Mouse (Mus musculus) kidney, embryonic 16.5 days (tissue): ENCODE data around the gene Krt19. TPM values are rescaled to one million over a fixed set of nuclear protein-coding genes. Genes with fewer than 3 reads are reported as not detected.
A peak's percentile ranks its signal among the peaks of the same experiment; 100 is the strongest.

Source experiments
- ATAC-seq: fragments of 200-750 bp; cut with Nextera tagmentation; 2 replicates; pipeline ENCODE4 v1.8.0; 2017; ENCODE audit warnings: moderate TSS enrichment; ENCODE audit not compliant: low FRiP score, low TSS enrichment
- H3K27ac ChIP-seq: fragments of 300-500 bp; sonication (generic); 2 replicates; pipeline ENCODE4 v1.5.1; 2014; ENCODE audit warnings: low read length
- H3K27me3 ChIP-seq: fragments of 300-500 bp; sonication (generic); 2 replicates; pipeline ENCODE4 v1.6.1; 2014; ENCODE audit warnings: low read length, control low read depth, mixed read lengths; ENCODE audit not compliant: insufficient read depth
- H3K36me3 ChIP-seq: fragments of 300-500 bp; sonication (generic); 2 replicates; pipeline ENCODE4 v1.6.1; 2014; ENCODE audit warnings: low read length, control low read depth, mixed read lengths; ENCODE audit not compliant: insufficient read depth
- H3K4me1 ChIP-seq: fragments of 300-500 bp; sonication (generic); 2 replicates; pipeline ENCODE4 v1.6.1; 2014; ENCODE audit warnings: low read length, control low read depth, mixed read lengths; ENCODE audit not compliant: insufficient read depth
- H3K4me2 ChIP-seq: fragments of 300-500 bp; sonication (generic); replicated peaks from 2 replicates; pipeline ENCODE4 v1.6.1; 2014; ENCODE audit warnings: low read depth, low read length
- H3K4me3 ChIP-seq: fragments of 300-500 bp; sonication (generic); 2 replicates; pipeline ENCODE4 v1.5.1; 2014; ENCODE audit warnings: mild to moderate bottlenecking, low read length
- H3K9ac ChIP-seq: fragments of 300-500 bp; sonication (generic); replicated peaks from 2 replicates; pipeline ENCODE4 v1.6.1; 2014; ENCODE audit warnings: low read length
- H3K9me3 ChIP-seq: fragments of 300-500 bp; sonication (generic); 2 replicates; pipeline ENCODE4 v1.6.1; 2016; ENCODE audit warnings: low read length, control low read depth
- WGBS: fragments of 180-500 bp; shearing (Covaris S2); extraction: QIAGEN DNeasy Blood & Tissue Kit; methylation state at CpG from one replicate; pipeline ENCODE4 v1.1.7; 2014; 5-methylcytosine and 5-hydroxymethylcytosine counted together
- polyA plus RNA-seq: library from polyadenylated mRNA; unstranded; fragments of >200 nt; fragmentation: Nextera tagmentation; extraction: Ambion mirVana; gene quantifications from 2 replicates; pipeline ENCODE4 v1.2.1, GENCODE M21; 2015

Gene Krt19
- polyA plus RNA-seq, 1 experiment from 2014 or later = 105 TPM

DNA sequence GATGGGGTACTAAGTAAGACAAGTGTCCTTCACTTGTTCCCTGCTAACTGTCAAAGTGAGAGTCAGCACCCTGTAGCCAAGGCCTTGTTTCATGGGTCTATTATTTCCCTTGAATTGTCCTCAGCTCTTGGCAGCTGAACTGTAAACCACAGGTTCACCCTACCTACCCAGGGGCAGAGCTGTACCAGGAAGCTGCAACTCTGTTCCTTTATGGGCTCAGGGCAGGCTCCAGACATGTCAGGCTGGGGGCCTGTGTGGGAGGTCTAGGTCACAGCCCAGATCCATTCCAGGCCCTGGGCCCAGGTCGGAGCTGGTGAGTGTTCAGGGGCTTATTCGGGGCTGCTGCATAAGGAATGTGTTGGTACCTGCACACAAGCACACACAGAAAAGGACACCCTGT, 9.1 kb downstream of the Krt19 start:
- H3K4me2 ChIP-seq = no peak overlapping the region
- peaks cover 37% of the 10 kb centered on the region for H3K4me1 ChIP-seq
- H3K27me3 ChIP-seq = peaks cover 3% of the 10 kb centered on the region; the same call in 1 of the 2 replicates
- H3K9ac ChIP-seq = no peak overlapping the region
- no peak overlapping the region for H3K4me3 ChIP-seq
- H3K27ac ChIP-seq = no peak overlapping the region
- no peak for ATAC-seq
- H3K36me3 ChIP-seq = no peaks in the 10 kb centered on the region
- H3K9me3 ChIP-seq = no peaks in the 10 kb centered on the region
- WGBS = 33% methylated on average over 2 of the region's 2 CpGs

DNA sequence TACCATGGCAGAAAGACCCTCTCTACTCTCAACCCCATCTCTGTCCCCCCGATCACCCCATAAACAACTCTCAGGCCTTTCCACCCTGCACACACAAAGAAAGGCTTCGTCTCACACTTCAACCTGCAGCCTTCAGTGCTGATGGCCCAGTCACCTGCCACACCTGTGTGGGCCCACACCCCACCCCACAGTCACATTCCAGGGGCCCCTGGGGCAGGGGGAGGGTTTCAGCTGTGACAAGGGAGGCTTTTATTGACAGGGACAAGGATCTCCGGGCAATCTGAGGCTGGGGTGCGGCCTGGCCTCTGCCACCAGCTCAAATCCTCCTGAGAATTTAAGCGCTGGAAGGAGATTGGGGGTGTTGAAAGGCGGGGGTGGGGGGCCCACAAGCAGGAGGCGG, 9.7 kb downstream of the Krt19 start:
- Histone ChIP-seq H3K9me3 (no peaks in the 10 kb centered on the region), H3K4me1 (peaks cover 37% of the 10 kb centered on the region), H3K9ac (no peak overlapping the region), H3K27me3 (no peaks in the 10 kb centered on the region; the same call in 1 of the 2 replicates), H3K36me3 (no peaks in the 10 kb centered on the region), H3K27ac (no peak overlapping the region), H3K4me3 (no peak overlapping the region), H3K4me2 (no peak overlapping the region)
- 59% methylated on average over 7 of the region's 7 CpGs for WGBS
- ATAC-seq = no peak

DNA sequence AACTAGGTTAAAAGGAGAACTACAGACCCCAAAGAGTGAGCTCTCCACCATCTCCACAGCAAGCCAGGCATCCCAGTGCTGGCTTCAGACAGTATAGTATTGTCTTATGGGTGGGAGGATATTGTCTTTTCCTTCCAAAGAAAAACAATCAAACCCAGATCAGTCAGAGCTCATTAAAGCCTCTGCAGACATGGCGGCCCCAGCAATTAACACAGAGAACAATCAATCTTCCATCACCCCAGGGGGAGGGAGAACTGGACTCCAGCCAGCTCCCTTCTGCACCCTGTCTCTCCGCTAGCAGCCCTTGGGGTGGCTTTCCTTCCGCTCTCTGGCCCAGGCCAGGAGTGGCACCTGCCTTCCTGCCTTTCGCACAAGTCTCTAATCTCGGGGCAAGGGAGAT, 10.8 kb downstream of the Krt19 start:
- Histone ChIP-seq H3K4me3 (no peak overlapping the region), H3K27me3 (no peaks in the 10 kb centered on the region; the same call in 1 of the 2 replicates), H3K36me3 (no peaks in the 10 kb centered on the region), H3K4me1 (peaks cover 37% of the 10 kb centered on the region), H3K4me2 (no peak overlapping the region), H3K9ac (no peak overlapping the region), H3K9me3 (no peaks in the 10 kb centered on the region), H3K27ac (no peak overlapping the region; the same call in 1 of the 2 replicates)
- peak; percentile 58 for ATAC-seq
- 11% methylated on average over 5 of the region's 5 CpGs for WGBS

DNA sequence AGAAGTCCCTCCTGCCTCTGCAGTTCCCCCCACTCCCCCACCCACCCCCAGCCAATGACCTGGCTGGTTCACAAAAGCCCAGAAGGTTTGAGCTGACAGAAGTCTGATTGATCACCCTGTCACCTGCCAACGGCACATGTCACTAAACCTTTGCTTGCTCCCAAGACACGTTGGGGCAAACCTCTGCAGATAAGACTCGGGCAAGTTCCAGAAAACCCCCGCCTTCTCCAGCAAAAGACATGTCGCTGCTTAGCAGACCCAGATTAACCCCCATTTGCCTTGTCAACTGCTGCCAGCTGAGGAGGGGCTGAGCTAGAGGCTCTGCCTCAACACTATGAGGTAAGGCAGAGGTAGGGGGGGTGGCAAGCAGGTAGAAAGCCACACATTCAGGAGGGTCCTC, 11.9 kb downstream of the Krt19 start:
- ATAC-seq = peak; percentile 14; the same call in 1 of the 2 replicates
- Histone ChIP-seq H3K27me3 (no peaks in the 10 kb centered on the region; the same call in 1 of the 2 replicates), H3K9me3 (no peaks in the 10 kb centered on the region), H3K27ac (0 out of 2 replicates have a peak overlapping the region, but pooled peaks have one; percentile 8), H3K4me2 (no peak overlapping the region), H3K4me3 (no peak overlapping the region), H3K4me1 (peaks cover 37% of the 10 kb centered on the region), H3K9ac (no peak overlapping the region), H3K36me3 (no peaks in the 10 kb centered on the region)
- WGBS = 20% methylated on average over 5 of the region's 5 CpGs

DNA sequence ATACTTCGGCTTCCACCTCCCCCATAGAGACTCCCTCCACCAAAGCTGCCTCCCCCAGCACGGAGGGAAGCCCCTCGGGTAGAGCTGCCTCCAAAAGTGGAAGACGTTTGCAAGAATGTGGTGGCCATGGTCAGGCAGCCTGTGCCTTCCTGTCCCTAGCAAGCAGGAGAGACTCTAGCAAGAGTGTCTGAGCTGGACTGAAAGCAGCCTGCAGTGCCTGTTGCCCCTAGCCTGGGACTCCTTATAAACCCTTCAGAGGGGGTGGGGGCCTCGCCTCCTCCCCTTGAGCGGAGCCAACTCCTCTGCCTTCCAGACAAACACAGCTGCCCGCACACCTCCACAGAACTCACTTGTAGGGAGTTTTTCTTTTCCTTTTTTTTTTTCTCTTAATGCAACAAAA, 12.7 kb downstream of the Krt19 start, which contains the start of gene Krt15:
TSS of gene Krt15 (minus strand) at position 198 of the 400 bp plus-strand sequence.
- 39% methylated on average over 7 of the region's 7 CpGs for WGBS

DNA sequence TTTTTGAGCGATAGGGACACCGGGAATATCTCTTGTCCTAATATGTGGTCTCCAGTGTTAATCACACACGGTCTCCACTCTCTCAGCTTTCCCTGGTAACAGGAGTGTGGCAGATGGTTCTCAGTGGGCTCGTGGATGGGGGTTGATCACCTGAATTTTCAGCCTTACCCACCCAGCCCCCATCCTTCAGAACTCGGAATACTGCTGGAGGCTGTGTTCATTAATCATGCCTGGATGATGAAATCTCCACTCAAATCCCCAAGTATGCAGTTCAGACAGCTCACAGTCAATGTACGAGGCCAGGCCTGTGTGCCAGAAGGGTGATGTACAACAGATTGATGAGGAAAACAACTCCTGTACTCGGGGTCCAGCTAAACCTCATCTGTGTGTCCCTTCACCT, 23.6 kb downstream of the Krt19 start:
- Histone ChIP-seq H3K4me3 (no peak overlapping the region), H3K9ac (no peak overlapping the region), H3K27me3 (no peaks in the 10 kb centered on the region), H3K4me2 (no peak overlapping the region), H3K4me1 (no peaks in the 10 kb centered on the region), H3K9me3 (no peaks in the 10 kb centered on the region), H3K36me3 (no peaks in the 10 kb centered on the region), H3K27ac (no peak overlapping the region)
- ATAC-seq = no peak
- 73% methylated on average over 7 of the region's 7 CpGs for WGBS

More for the DNA sequence above, 12.7 kb downstream of the Krt19 start, which contains the start of gene Krt15:
- Histone ChIP-seq H3K27ac (0 out of 2 replicates have a peak within 1 kb of the TSS, but pooled peaks have one; percentile 8), H3K36me3 (no peaks in the 10 kb centered on the region), H3K4me1 (peaks cover 33% of the 10 kb centered on the region), H3K4me2 (no peak within 1 kb of the TSS), H3K27me3 (no peaks in the 10 kb centered on the region), H3K9ac (no peak within 1 kb of the TSS), H3K4me3 (no peak within 1 kb of the TSS), H3K9me3 (no peaks in the 10 kb centered on the region)
- ATAC-seq = no peak

DNA sequence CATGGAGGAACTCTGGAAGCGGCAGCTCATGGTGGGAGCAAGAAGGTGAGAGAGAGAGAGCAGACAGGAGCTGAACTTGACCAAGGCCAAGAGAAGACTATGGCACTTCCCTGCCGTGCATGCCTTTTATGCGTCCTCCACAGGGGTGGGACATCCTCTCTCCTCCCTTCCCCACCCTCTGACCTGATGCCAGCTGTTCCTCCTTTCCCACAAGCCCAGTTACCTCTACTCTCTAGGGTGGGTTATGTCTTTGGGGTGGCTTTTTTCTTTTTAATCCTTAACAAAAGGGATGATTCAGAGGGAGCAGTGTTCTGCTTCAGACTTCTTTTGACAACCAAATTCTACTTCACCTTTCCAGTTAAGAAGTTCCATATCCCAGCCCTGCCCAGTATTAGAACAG, 27.0 kb downstream of the Krt19 start, which contains the start of gene Krt13:
TSS of gene Krt13 (minus strand) at position 101 of the 400 bp plus-strand sequence.
- Histone ChIP-seq H3K4me2 (no peak within 1 kb of the TSS), H3K4me1 (no peaks in the 10 kb centered on the region), H3K36me3 (no peaks in the 10 kb centered on the region), H3K4me3 (no peak within 1 kb of the TSS), H3K27me3 (no peaks in the 10 kb centered on the region), H3K9ac (no peak within 1 kb of the TSS), H3K9me3 (no peaks in the 10 kb centered on the region), H3K27ac (no peak within 1 kb of the TSS)
- WGBS = 71% methylated on average over 3 of the region's 3 CpGs
- no peak for ATAC-seq

DNA sequence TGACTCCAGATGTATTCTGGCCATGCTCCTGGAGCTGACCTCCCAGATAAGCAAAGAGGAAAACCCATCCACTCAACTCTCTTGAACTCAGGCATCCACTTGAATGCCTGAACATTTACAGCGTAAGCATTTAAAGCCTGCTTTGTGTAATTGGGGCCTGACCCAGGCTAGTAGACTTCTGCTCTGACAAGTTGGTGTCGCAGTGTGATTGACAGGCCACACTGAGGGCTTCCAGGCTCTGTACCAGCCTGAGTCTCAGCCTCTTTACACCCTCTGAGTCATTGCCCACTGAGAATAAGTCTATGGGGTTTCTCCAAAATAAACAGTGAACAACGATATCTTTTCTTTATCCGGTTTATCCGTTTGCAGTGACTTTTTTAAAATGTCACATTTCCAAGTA, 28.1 kb downstream of the Krt19 start:
- H3K4me3 ChIP-seq = no peak overlapping the region
- no peaks in the 10 kb centered on the region for H3K36me3 ChIP-seq
- 58% methylated on average over 5 of the region's 5 CpGs for WGBS
- ATAC-seq = no peak
- no peak overlapping the region for H3K27ac ChIP-seq
- H3K4me1 ChIP-seq = no peaks in the 10 kb centered on the region
- H3K4me2 ChIP-seq = no peak overlapping the region
- H3K9ac ChIP-seq = no peak overlapping the region
- H3K27me3 ChIP-seq = no peaks in the 10 kb centered on the region
- H3K9me3 ChIP-seq = no peaks in the 10 kb centered on the region

DNA sequence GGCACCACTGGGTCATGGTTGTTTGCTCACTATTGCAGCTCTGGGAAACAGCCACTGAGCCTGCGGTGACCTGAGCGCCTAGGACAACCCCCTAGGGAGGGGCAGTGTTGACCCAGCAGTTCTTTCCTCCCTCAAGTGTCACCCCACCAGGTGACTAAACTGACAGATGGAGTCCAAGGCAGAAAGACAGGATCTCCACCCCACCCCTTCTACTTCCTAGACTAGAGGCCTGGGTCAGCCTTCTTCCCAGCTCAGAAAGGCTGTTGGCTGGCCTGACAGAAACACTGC, 34.8 kb downstream of the Krt19 start:
- Histone ChIP-seq H3K9me3 (no peaks in the 10 kb centered on the region), H3K4me2 (no peak overlapping the region), H3K9ac (no peak overlapping the region), H3K27me3 (no peaks in the 10 kb centered on the region), H3K4me1 (no peaks in the 10 kb centered on the region), H3K27ac (no peak overlapping the region), H3K4me3 (no peak overlapping the region), H3K36me3 (no peaks in the 10 kb centered on the region)
- ATAC-seq = no peak
- 36% methylated on average over 2 of the region's 2 CpGs for WGBS

DNA sequence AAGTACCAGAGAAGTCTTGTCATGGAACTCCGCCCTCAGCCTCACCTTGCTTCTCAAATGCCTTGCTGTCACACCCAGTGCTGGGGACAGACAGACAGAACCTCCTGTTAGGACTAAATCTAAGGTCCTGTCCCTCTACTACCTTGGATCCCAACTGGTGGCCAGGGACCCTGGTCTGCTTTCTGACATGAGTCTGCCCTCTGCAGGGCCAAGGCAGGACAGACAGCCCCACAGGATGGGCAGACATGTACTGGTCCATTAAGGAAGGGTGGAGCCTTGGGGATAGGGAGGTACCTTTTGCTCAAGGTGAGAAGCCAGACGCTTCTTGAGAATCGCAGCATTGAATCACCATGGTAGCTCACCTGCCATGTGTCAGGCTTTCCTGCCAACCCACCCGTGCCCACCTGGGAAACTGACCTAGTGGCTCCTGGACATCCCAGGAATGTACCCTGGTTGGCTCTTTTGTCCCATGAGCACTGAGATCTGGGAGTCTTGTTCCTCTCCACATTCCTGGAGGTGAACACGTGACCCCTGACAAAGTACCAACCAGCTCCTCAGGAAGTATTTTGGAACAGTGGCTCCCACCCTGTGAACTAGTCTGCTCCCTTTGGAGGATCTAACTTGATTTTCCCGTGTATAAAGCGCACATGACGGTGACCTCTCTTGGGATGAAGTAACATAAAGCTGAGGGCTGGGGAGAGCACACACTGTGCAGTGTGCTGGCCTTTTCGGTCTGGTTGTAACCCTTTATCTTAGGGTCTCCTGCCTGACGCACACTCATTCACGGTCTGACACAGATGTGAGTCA, 35.3 kb downstream of the Krt19 start:
- no peak overlapping the region for H3K9ac ChIP-seq
- no peak overlapping the region for H3K4me2 ChIP-seq
- no peaks in the 10 kb centered on the region for H3K36me3 ChIP-seq
- H3K27ac ChIP-seq = no peak overlapping the region
- 68% methylated on average over 11 of the region's 11 CpGs for WGBS
- H3K4me1 ChIP-seq = no peaks in the 10 kb centered on the region
- no peaks in the 10 kb centered on the region for H3K9me3 ChIP-seq
- no peaks in the 10 kb centered on the region for H3K27me3 ChIP-seq
- H3K4me3 ChIP-seq = no peak overlapping the region
- no peak for ATAC-seq
